In the genomic region with DNA sequence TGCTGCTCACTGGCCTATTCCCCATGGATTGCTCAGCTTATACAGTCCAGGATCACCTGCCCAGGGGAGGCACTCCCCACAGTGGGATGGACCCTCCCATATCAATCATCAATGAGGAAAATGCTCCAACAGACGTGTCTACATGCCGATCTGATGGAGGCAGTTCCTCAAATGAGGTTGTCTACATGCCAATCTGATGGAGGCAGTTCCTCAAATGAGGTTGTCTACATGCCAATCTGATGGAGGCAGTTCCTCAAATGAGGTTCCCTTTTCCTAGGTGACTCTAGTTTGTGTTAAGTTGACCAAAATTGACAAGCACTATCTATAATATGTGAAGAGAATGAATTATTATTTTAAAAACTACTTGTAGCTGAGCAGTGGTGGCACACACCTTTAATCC, we compare ENCODE assay signal across 15 mouse cellular contexts. TPM values are rescaled to one million over a fixed set of nuclear protein-coding genes. Genes with fewer than 3 reads are reported as not detected.
DNase-seq lines count a peak whose midpoint lies in the region; ATAC-seq and TF ChIP-seq lines count a peak whose summit lies in the region.
"Had no signal": no experiment of that assay in that cellular context is flagged by ENCODE, and none has a peak within 500 bp of the region (broad histone marks: within the 10 kb centered on the region; RNA-seq: fewer than 3 reads in every experiment).

No protein-coding gene starts in this region.

- no peak for TF ChIP-seq RAD21 in MEL (IDR thresholded peaks at IDR 0.05; ENCODE audit: low read depth, low read length)

- peaks cover 5 to 6% of the 10 kb centered on the region in 2 experiments; a peak in 2 of 4 replicates for H3K4me1 ChIP-seq in MEL (ENCODE audit: control insufficient read depth in 1 of 2, insufficient read depth in 2 of 2, low read length in 2 of 2)
- H3K4me1 ChIP-seq: forebrain, embryonic 15.5 days; heart, embryonic 12.5 days had no signal

- ATAC-seq in hematopoietic stem cell, adult 5-6 weeks (replicated peaks in 1 of 2; ENCODE audit: insufficient read depth in 1 of 2, low FRiP score in 2 of 2, low TSS enrichment in 1 of 2, low read depth in 1 of 2, poor library complexity in 2 of 2, severe bottlenecking in 2 of 2), result peak; percentile 93 to 97
- ATAC-seq in neutrophil, adult 5-6 weeks (ENCODE audit: extremely low read depth, insufficient number of reproducible peaks, low FRiP score, poor library complexity, severe bottlenecking), result peak; percentile 72
- ATAC-seq: forebrain, embryonic 15.5 days; hindbrain, embryonic 16.5 days; inflammation-experienced regulatory T-cells, adult 6 months had no signal

- no peak overlapping the region for H3K4me3 ChIP-seq in MEL (ENCODE audit: control insufficient read depth in 1 of 2, insufficient read depth in 1 of 2, low read depth in 2 of 2, low read length in 2 of 2)
- H3K4me3 ChIP-seq: embryonic facial prominence, embryonic 12.5 days; forebrain, embryonic 15.5 days; heart, embryonic 12.5 days had no signal

- H3K9ac ChIP-seq in MEL (ENCODE audit: control insufficient read depth, low read depth, low read length, poor library complexity, severe bottlenecking), result peak overlapping the region; percentile 24; the same call in 1 of the 2 replicates
- H3K9ac ChIP-seq: embryonic facial prominence, embryonic 12.5 days; forebrain, embryonic 15.5 days; heart, embryonic 12.5 days had no signal

- H3K79me2 ChIP-seq in MEL (ENCODE audit: control insufficient read depth, insufficient read depth, low read length, poor library complexity), result no peaks in the 10 kb centered on the region

- DNase-seq in MEL (ENCODE audit: low read depth, low spot score), result peak; percentile 85
- no peak for DNase-seq in spleen, postnatal 36 days (ENCODE audit: low spot score in 2 of 2)
- no peak for DNase-seq in gastrocnemius, adult 8-10 months (ENCODE audit: low spot score in 2 of 2)
- DNase-seq in cerebellum, postnatal 4 days (ENCODE audit: low spot score in 2 of 2), result no peak
- DNase-seq: adrenal gland, adult 8-10 months; adrenal gland, postnatal 36 days; gastrocnemius, postnatal 14 days had no signal

- TF ChIP-seq EP300 in MEL (IDR thresholded peaks at IDR 0.05; ENCODE audit: low read depth in 1 of 2, low read length in 2 of 2), result peak; percentile 74 to 97

- TF ChIP-seq CTCF in MEL (IDR thresholded peaks at IDR 0.05 in 2 of 3, conservative IDR thresholded peaks at IDR 0.05 in 1 of 3; ENCODE audit: control insufficient read depth in 1 of 3, insufficient read depth in 1 of 3, low read depth in 2 of 3, low read length in 3 of 3, poor library complexity in 1 of 3, severe bottlenecking in 1 of 3), result no peak

- H3K9me3 ChIP-seq in MEL (replicated peaks; ENCODE audit: insufficient read depth, low read length), result no peaks in the 10 kb centered on the region
- H3K9me3 ChIP-seq: embryonic facial prominence, embryonic 12.5 days; forebrain, embryonic 15.5 days; heart, embryonic 12.5 days had no signal

- H3K27me3 ChIP-seq in MEL (ENCODE audit: control insufficient read depth in 1 of 2, insufficient read depth in 2 of 2, low read length in 2 of 2), result no peaks in the 10 kb centered on the region
- H3K27me3 ChIP-seq: embryonic facial prominence, embryonic 12.5 days; forebrain, embryonic 15.5 days; heart, embryonic 12.5 days had no signal

- peak overlapping the region; percentile 64; the same call in 1 of the 2 replicates for H3K27ac ChIP-seq in MEL (ENCODE audit: control insufficient read depth, low read depth, low read length)
- H3K27ac ChIP-seq: embryonic facial prominence, embryonic 12.5 days; forebrain, embryonic 15.5 days had no signal

- H3K36me3 ChIP-seq in MEL (ENCODE audit: control insufficient read depth in 1 of 2, insufficient read depth in 2 of 2, low read length in 2 of 2), result peaks cover 0 to 14% of the 10 kb centered on the region in 2 experiments; a peak in 2 of 4 replicates
- H3K36me3 ChIP-seq: embryonic facial prominence, embryonic 12.5 days; forebrain, embryonic 15.5 days; heart, embryonic 12.5 days had no signal

- no peak for TF ChIP-seq POLR2A in MEL (IDR thresholded peaks at IDR 0.05; ENCODE audit: control insufficient read depth in 1 of 2, insufficient read depth in 1 of 2, low read depth in 1 of 2, low read length in 2 of 2, poor library complexity in 1 of 2)

TF ChIP-seq in MEL, 35 proteins besides CTCF, POLR2A, EP300 and RAD21:
- TF ChIP-seq TCF12 (IDR thresholded peaks at IDR 0.05; ENCODE audit: low read depth, low read length) (peak; percentile 50; the same call in 1 of the 2 replicates), ETS1 (IDR thresholded peaks at IDR 0.05; ENCODE audit: low read depth, low read length) (peak; percentile 73), JUND (IDR thresholded peaks at IDR 0.05; ENCODE audit: low read depth, low read length) (no peak), RCOR1 (IDR thresholded peaks at IDR 0.05; ENCODE audit: low read depth, low read length) (peak; percentile 65), GATA1 (IDR thresholded peaks at IDR 0.05; ENCODE audit: low read depth, low read length) (peak; percentile 84), MAX (IDR thresholded peaks at IDR 0.05; ENCODE audit: low read length) (no peak), UBTF (IDR thresholded peaks at IDR 0.05; ENCODE audit: borderline replicate concordance, insufficient read depth, low read depth, low read length) (no peak), HCFC1 (IDR thresholded peaks at IDR 0.05; ENCODE audit: low read depth, low read length) (no peak), ZNF384 (IDR thresholded peaks at IDR 0.05; ENCODE audit: low read depth, low read length) (no peak), SIN3A (IDR thresholded peaks at IDR 0.05; ENCODE audit: low read length) (peak; percentile 47; the same call in 1 of the 2 replicates), CHD2 (IDR thresholded peaks at IDR 0.05; ENCODE audit: low read length) (no peak), TBP (IDR thresholded peaks at IDR 0.05; ENCODE audit: low read depth, low read length) (peak; percentile 41; the same call in 1 of the 2 replicates)

RNA-seq across cellular contexts. Expression of a gene that starts 24.6 kb away (rescaled TPM):
- 1.3 and 1.8 TPM in 2 replicates for total RNA-seq in MEL (2012; rRNA removed)
- 1 to 10 TPM in 1 of 2 experiments, not detected in 1; 2.4 TPM for polyA plus RNA-seq in MEL (2012; ENCODE audit: insufficient read depth in 1 of 2, insufficient read length in 2 of 2, low read depth in 1 of 2, low replicate concordance in 2 of 2, missing spikeins in 1 of 2)
- total RNA-seq in hematopoietic stem cell, adult 5-6 weeks (2017), result 0.88 TPM in 1 of 2 replicates, not detected in the other
- total RNA-seq in neutrophil, adult 5-6 weeks (2017), result under 0.01 and 0.23 TPM in 2 replicates
- under 1 TPM; 0.07 to 0.22 (median 0.11) TPM for total RNA-seq in gastrocnemius, adult 8-10 months (2022)
- polyA plus RNA-seq: C2C12; inflammation-experienced regulatory T-cells, adult 6 months had no signal
